Mouse (Mus musculus): Measurements from ENCODE around the gene Egln3.

Gene Egln3

GRCm38 (mm10) chr12:54163166-54163565 is 40.5 kb downstream of the Egln3 start:
- no peak for DNase-seq (ENCODE audit: low read depth, low spot score)

- no peak for DNase-seq (ENCODE audit: low read depth, low spot score)
Observed at GRCm38 (mm10) chr12:54162637-54163131, 41.0 kb downstream of the Egln3 start.

GRCm38 (mm10) chr12:54161468-54162202 is 42.0 kb downstream of the Egln3 start:
- no peak for DNase-seq (ENCODE audit: low read depth, low spot score)

DNA sequence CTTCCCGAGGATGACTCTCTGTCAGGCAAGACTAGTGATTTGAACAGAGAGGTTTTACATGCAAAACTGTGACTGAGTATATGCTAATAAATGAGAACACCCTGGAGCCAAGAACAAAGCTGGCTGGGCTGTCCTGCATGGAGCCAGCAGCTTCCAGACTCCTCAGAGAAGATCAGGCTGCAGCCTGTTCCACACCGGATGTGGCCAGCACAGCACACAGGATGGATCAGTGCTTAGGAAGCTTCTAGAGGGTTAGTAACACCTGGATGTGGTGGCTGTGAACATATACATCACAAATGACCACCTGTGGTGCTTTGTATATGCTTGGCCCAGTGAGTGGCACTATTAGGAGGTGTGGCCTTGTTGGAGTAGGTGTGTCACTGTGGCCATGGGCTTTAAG is 43.4 kb downstream of the Egln3 start:
- DNase-seq (ENCODE audit: low read depth, low spot score), result no peak

DNA sequence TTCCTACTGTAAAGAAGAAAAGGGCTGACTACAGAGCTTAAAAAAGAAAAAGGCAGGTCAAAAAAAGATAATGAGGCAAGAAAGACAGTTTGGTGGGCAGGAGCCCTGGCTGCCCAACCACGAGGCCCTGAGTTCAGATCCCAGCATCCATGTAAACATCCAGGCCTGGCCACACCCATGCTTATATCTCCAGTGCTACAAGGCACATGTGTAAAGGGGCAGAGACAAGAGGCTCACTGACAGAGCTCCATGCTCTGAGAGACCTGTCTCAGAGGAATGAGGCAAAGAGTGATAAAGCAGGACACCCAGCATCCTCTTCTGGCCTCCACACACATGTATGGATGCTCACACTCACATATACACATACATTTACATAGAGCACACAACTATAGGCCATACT is 48.9 kb downstream of the Egln3 start:
- DNase-seq (ENCODE audit: low read depth, low spot score), result no peak

DNA sequence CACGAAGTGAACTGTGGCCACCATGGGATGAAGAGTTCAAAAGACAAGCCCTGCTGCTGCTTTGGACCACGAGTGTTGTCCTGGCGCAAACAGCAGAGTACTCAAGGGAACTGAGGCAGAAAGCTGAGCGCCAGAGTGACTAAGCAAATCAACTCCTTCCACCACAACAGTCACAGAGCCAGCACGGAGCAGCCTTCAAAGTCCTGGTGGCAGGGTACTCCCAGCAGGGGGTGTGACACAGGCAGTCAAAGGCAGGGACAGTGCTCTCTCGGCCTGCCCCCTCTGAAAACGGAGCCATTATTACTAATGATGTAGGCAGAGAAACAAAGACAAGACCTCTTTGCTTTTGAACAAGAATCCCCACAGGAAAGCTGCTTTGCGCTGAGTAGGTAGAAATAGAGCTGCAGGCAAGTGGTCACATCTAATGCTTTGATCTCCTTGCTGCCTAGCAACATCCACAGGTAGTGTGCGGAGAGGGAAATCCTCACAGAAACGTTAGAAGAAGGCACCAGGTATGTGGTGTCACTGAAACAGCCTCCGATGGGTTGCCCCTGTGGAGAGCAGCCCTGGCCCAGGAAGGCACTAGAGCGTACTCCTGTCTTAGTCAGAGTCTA is 56.6 kb downstream of the Egln3 start:
- DNase-seq (ENCODE audit: low read depth, low spot score), result no peak
